Mouse (Mus musculus): ENCODE measurements at regions not wholly inside any gene's neighbourhood (a gene's known extent, or its start where the extent isn't known, plus 50 kb on each side); places are given as distances from the start of the nearest gene placed in this dataset.

- intact Hi-C loops (cut with DNase I) = no loop called here
Measured at GRCm38 (mm10) chr1:183504103-183504841, 86.3 kb downstream of the Hhipl2 start.

GRCm38 (mm10) chr1:183507893-183508292, 89.9 kb downstream of the Hhipl2 start:
- intact Hi-C loops (cut with DNase I) = no loop called here

GRCm38 (mm10) chr1:183510759-183511158, 92.7 kb downstream of the Hhipl2 start:
- intact Hi-C loops (cut with DNase I) = no loop called here

GRCm38 (mm10) chr1:183513876-183514275, 95.9 kb downstream of the Hhipl2 start:
- intact Hi-C loops (cut with DNase I) = no loop called here

GRCm38 (mm10) chr1:183514281-183514983, 96.4 kb downstream of the Hhipl2 start:
- intact Hi-C loops (cut with DNase I) = no loop called here

- intact Hi-C loops (cut with DNase I) = no loop called here
Measured at GRCm38 (mm10) chr1:183514984-183515287, 96.9 kb downstream of the Hhipl2 start.

- intact Hi-C loops (cut with DNase I) = no loop called here
Measured at GRCm38 (mm10) chr1:183516167-183516566, 98.2 kb downstream of the Hhipl2 start.

- intact Hi-C loops (cut with DNase I) = no loop called here
Measured at GRCm38 (mm10) chr1:183517236-183517635, 99.2 kb downstream of the Hhipl2 start.

- intact Hi-C loops (cut with DNase I) = no loop called here
Measured at GRCm38 (mm10) chr1:183521569-183521968, 103.6 kb downstream of the Hhipl2 start.

- intact Hi-C loops (cut with DNase I) = no loop called here
Measured at GRCm38 (mm10) chr1:183533386-183533785, 115.4 kb downstream of the Hhipl2 start.

GRCm38 (mm10) chr1:183548752-183549387, 130.9 kb downstream of the Hhipl2 start:
- intact Hi-C loops (cut with DNase I) = no loop called here

- intact Hi-C loops (cut with DNase I) = loop anchor here (10.0 kb wide), 1 partner anchor 102 kb away; no protein-coding TSS in a partner anchor
Measured at GRCm38 (mm10) chr1:183552617-183553016, 134.6 kb downstream of the Hhipl2 start.

- intact Hi-C loops (cut with DNase I) = loop anchor here (10.0 kb wide), 1 partner anchor 102 kb away; no protein-coding TSS in a partner anchor
Measured at GRCm38 (mm10) chr1:183553219-183553618, 135.2 kb downstream of the Hhipl2 start.

GRCm38 (mm10) chr1:183562853-183563252, 144.8 kb downstream of the Hhipl2 start:
- intact Hi-C loops (cut with DNase I) = no loop called here

GRCm38 (mm10) chr1:183573621-183574585, 155.9 kb downstream of the Hhipl2 start:
- intact Hi-C loops (cut with DNase I) = no loop called here

- intact Hi-C loops (cut with DNase I) = no loop called here
Measured at GRCm38 (mm10) chr1:183584861-183585260, 166.8 kb downstream of the Hhipl2 start.

GRCm38 (mm10) chr1:183586406-183586805, 168.4 kb downstream of the Hhipl2 start:
- intact Hi-C loops (cut with DNase I) = no loop called here

- intact Hi-C loops (cut with DNase I) = no loop called here
Measured at GRCm38 (mm10) chr1:183595306-183595705, 177.3 kb downstream of the Hhipl2 start.

GRCm38 (mm10) chr1:183600466-183600865, 182.5 kb downstream of the Hhipl2 start:
- intact Hi-C loops (cut with DNase I) = no loop called here

- intact Hi-C loops (cut with DNase I) = no loop called here
Measured at GRCm38 (mm10) chr1:183611966-183612694, 194.1 kb downstream of the Hhipl2 start.

Measured in adrenal gland (tissue).